Mouse (Mus musculus): ENCODE measurements at regions not wholly inside any gene's neighbourhood (a gene's known extent, or its start where the extent isn't known, plus 50 kb on each side); places are given as distances from the start of the nearest gene placed in this dataset.
A peak's percentile ranks its signal among the peaks of the same experiment; 100 is the strongest.
"Not testable (repeated sequence)": the region's sequence is repeated elsewhere in the genome, so short reads cannot be mapped to it uniquely, and the experiment has no call there.

- no peak for DNase-seq
These were observed 402.0 kb upstream of the Igfbp7 start for GRCm38 (mm10) chr5:77809844-77810243.

- peak; percentile 45 to 73 for DNase-seq
These were observed 399.9 kb upstream of the Igfbp7 start for GRCm38 (mm10) chr5:77807726-77808125.

GRCm38 (mm10) chr5:77806334-77807157, 398.7 kb upstream of the Igfbp7 start:
- DNase-seq: no peak

- no peak for DNase-seq
These were observed 398.0 kb upstream of the Igfbp7 start for GRCm38 (mm10) chr5:77805796-77806195.

- no peak for DNase-seq
These were observed 397.5 kb upstream of the Igfbp7 start for GRCm38 (mm10) chr5:77805303-77805702.

- no peak for DNase-seq
These were observed 396.3 kb upstream of the Igfbp7 start for GRCm38 (mm10) chr5:77804113-77804512.

GRCm38 (mm10) chr5:77803562-77803961, 395.7 kb upstream of the Igfbp7 start:
- DNase-seq: peak; percentile 38 to 77

- no peak for DNase-seq
These were observed 389.1 kb upstream of the Igfbp7 start for GRCm38 (mm10) chr5:77796960-77797359.

GRCm38 (mm10) chr5:77795766-77796165, 387.9 kb upstream of the Igfbp7 start:
- DNase-seq: no peak

GRCm38 (mm10) chr5:77783953-77784352, 376.1 kb upstream of the Igfbp7 start:
- no peak for DNase-seq

- no peak for DNase-seq
These were observed 354.7 kb upstream of the Igfbp7 start for GRCm38 (mm10) chr5:77762426-77763042.

- no peak for DNase-seq
These were observed 354.2 kb upstream of the Igfbp7 start for GRCm38 (mm10) chr5:77762013-77762412.

GRCm38 (mm10) chr5:77748933-77749332, 341.1 kb upstream of the Igfbp7 start:
- DNase-seq: no peak

- no peak for DNase-seq
These were observed 338.8 kb upstream of the Igfbp7 start for GRCm38 (mm10) chr5:77746604-77747003.

GRCm38 (mm10) chr5:77743467-77743866, 335.6 kb upstream of the Igfbp7 start:
- DNase-seq: no peak

- not testable (repeated sequence) for DNase-seq
These were observed 322.4 kb upstream of the Igfbp7 start for GRCm38 (mm10) chr5:77730286-77730685.

- no peak for DNase-seq
These were observed 273.8 kb upstream of the Igfbp7 start for GRCm38 (mm10) chr5:77681592-77681991.

GRCm38 (mm10) chr5:77672073-77672924, 264.5 kb upstream of the Igfbp7 start:
- no peak for DNase-seq

GRCm38 (mm10) chr5:77663096-77663495, 255.3 kb upstream of the Igfbp7 start:
- no peak for DNase-seq

- DNase-seq: no peak
These were observed 251.2 kb upstream of the Igfbp7 start for GRCm38 (mm10) chr5:77659016-77659415.

GRCm38 (mm10) chr5:77644651-77645050, 236.8 kb upstream of the Igfbp7 start:
- no peak for DNase-seq

GRCm38 (mm10) chr5:77620402-77620801, 212.6 kb upstream of the Igfbp7 start:
- no peak for DNase-seq

GRCm38 (mm10) chr5:77610496-77610895, 202.7 kb upstream of the Igfbp7 start:
- DNase-seq: no peak

Data from kidney, postnatal 25 days (tissue).